Mouse (Mus musculus) limb, embryonic 11.5 days (tissue): ENCODE data around the gene Prdm2. TPM values are rescaled to one million over a fixed set of nuclear protein-coding genes. Genes with fewer than 3 reads are reported as not detected.

Experiments used
- ATAC-seq: fragments of 200-750 bp; cut with Nextera tagmentation; 2 replicates; pipeline ENCODE4 v1.8.0; 2017; ENCODE audit warnings: low read depth; ENCODE audit not compliant: insufficient number of reproducible peaks, low FRiP score, low TSS enrichment
- DNase-seq: peaks from one replicate; pipeline ENCODE4 v3.0.0-alpha.2; 2015; ENCODE audit warnings: low spot score
- H3K27ac ChIP-seq: fragments of 300-500 bp; sonication (generic); replicated peaks from 2 replicates; pipeline ENCODE4 v1.5.1; 2014; ENCODE audit warnings: low read depth, mild to moderate bottlenecking, low read length
- H3K27me3 ChIP-seq: fragments of 300-500 bp; sonication (generic); 2 replicates; pipeline ENCODE4 v1.6.1; 2014; ENCODE audit warnings: mild to moderate bottlenecking, low read length, mixed read lengths; ENCODE audit not compliant: control insufficient read depth, insufficient read depth
- H3K36me3 ChIP-seq: fragments of 300-500 bp; sonication (generic); 2 replicates; pipeline ENCODE4 v1.6.1; 2014; ENCODE audit warnings: mild to moderate bottlenecking, low read length, moderate library complexity, mixed read lengths; ENCODE audit not compliant: control insufficient read depth, insufficient read depth
- H3K4me1 ChIP-seq: fragments of 300-500 bp; sonication (generic); 2 replicates; pipeline ENCODE4 v1.6.1; 2014; ENCODE audit warnings: low read length, mixed read lengths; ENCODE audit not compliant: control insufficient read depth, insufficient read depth
- H3K4me2 ChIP-seq: fragments of 300-500 bp; sonication (generic); 2 replicates; pipeline ENCODE4 v1.6.1; 2014; ENCODE audit warnings: low read depth, mild to moderate bottlenecking, moderate library complexity; ENCODE audit not compliant: severe bottlenecking
- H3K4me3 ChIP-seq: fragments of 300-500 bp; sonication (generic); 2 replicates; pipeline ENCODE4 v1.5.1; 2014; ENCODE audit warnings: low read depth, low read length
- H3K9ac ChIP-seq: fragments of 300-500 bp; sonication (generic); 2 replicates; pipeline ENCODE4 v1.6.1; 2014; ENCODE audit warnings: mild to moderate bottlenecking, low read length
- H3K9me3 ChIP-seq: fragments of 300-500 bp; sonication (generic); 2 replicates; pipeline ENCODE4 v1.6.1; 2016; ENCODE audit warnings: low read length; ENCODE audit not compliant: control insufficient read depth
- WGBS: fragments of 180-500 bp; shearing (Covaris S2); extraction: QIAGEN DNeasy Blood & Tissue Kit; methylation state at CpG from one replicate; pipeline ENCODE4 v1.1.7; 2014; 5-methylcytosine and 5-hydroxymethylcytosine counted together
- polyA plus RNA-seq: library from polyadenylated mRNA; unstranded; fragments of >200 nt; fragmentation: Nextera tagmentation; extraction: Ambion mirVana; gene quantifications from 2 replicates; pipeline ENCODE4 v1.2.1, GENCODE M21; 2014

Prdm2 gene
- polyA plus RNA-seq, 1 experiment from 2014 or later, result 15.8 TPM

DNA sequence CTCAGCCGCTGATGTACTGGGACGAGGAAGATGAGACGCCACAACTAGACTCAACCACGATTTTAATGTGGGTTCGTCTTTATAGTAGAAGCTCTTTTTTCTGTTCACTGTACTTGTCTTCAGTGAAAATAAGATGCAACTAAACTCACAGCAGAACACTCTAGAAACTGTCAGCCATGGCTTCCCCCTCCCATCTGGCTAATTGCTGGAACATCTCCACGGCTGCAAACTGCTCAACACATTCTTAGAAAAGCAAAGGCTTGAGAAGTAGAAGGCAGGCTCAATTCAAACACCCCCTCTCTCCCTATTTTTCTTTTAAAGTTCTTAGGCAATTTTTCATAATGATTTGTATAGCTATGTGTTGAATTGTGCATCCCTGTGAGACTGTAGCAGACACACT, 29.7 kb downstream of the Prdm2 start:
- Histone ChIP-seq H3K27me3 (no peaks in the 10 kb centered on the region), H3K4me3 (no peak overlapping the region), H3K4me2 (no peak overlapping the region), H3K9me3 (no peaks in the 10 kb centered on the region), H3K27ac (no peak overlapping the region), H3K9ac (no peak overlapping the region), H3K36me3 (no peaks in the 10 kb centered on the region), H3K4me1 (no peaks in the 10 kb centered on the region)
- ATAC-seq, result no peak
- no peak for DNase-seq
- 92% methylated on average over 6 of the region's 6 CpGs for WGBS

DNA sequence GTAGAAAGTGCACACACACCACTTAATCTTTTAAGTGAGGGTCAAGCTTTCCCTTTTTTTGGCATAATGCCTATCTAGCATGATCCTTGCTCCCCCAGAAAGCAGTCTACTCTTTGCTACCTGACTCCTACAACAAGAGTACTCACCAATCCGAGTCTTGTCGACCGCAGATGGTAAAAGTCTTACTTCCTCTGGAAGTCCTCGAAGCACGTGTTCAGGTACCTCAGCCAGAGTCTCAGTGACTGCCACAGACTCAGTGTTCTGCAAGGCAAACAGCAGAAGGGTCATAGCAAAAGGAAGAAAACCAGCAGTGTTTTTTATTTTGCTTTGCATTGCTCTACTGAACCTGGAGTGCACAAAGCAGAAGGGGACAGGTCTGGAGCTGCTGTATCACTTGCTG, 32.1 kb downstream of the Prdm2 start:
- no peak overlapping the region for H3K4me2 ChIP-seq
- no peaks in the 10 kb centered on the region for H3K27me3 ChIP-seq
- no peak overlapping the region for H3K9ac ChIP-seq
- WGBS, result 92% methylated on average over 5 of the region's 5 CpGs
- no peak for DNase-seq
- no peak overlapping the region for H3K27ac ChIP-seq
- H3K4me3 ChIP-seq, result no peak overlapping the region
- no peaks in the 10 kb centered on the region for H3K36me3 ChIP-seq
- no peaks in the 10 kb centered on the region for H3K4me1 ChIP-seq
- no peak for ATAC-seq
- no peaks in the 10 kb centered on the region for H3K9me3 ChIP-seq

DNA sequence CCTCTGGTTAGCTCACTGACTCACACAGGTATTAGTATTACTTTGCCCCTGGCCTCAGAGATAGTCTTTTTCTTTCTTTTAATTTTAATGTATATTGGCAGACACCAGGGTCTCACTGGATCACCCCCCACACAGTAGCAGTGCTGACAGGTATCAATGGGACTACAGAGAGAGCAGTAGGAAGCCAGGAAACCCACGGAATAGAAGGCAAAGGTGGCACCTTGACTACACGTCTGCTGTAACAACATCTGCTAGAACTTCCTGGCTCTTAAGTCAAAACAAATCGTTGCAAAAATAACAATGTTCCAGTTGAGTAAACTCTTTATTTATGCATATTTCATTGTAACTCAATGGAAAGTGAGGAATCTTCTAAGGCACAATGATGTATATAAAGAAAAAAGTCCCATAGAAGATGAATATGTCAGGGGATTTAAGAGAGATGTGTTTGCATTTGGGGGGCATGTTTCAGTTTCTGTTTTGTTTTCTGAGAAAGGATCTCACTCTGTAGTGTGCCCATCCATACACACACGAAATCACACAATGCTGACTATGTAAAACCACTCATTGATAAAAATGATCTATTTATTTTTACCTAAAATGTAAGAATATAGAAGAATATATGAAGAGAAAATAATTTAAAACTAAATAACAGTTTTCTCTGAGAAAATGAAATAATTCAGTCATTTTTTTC, 41.0 kb downstream of the Prdm2 start:
- Histone ChIP-seq H3K4me3 (no peak overlapping the region), H3K27ac (no peak overlapping the region), H3K36me3 (no peaks in the 10 kb centered on the region; the same call in 1 of the 2 replicates), H3K4me2 (no peak overlapping the region), H3K4me1 (no peaks in the 10 kb centered on the region), H3K27me3 (no peaks in the 10 kb centered on the region), H3K9me3 (no peaks in the 10 kb centered on the region), H3K9ac (no peak overlapping the region)
- ATAC-seq, result no peak
- DNase-seq, result no peak
- 82% methylated on average over 4 of the region's 4 CpGs for WGBS

DNA sequence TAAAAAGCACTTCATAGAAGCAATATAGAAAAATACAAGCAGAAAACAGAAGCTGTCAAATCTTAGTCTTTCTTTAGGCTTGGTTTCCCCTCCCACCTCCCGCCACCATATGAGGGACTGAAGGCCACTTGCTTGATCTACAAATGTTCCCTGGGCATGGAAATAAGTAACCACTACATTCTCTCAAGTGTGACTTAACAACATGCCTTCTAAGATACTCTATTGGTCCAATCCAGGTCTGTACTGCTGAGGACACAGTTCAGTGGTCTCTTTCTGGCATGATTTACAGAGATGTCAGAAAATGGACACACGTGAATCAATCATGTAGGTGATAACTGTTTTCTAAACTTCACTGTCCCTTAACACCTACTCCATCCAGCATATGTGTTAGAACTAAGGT, 42.5 kb downstream of the Prdm2 start:
- Histone ChIP-seq H3K27ac (no peak overlapping the region), H3K9ac (no peak overlapping the region), H3K27me3 (no peaks in the 10 kb centered on the region), H3K4me2 (no peak overlapping the region), H3K4me1 (no peaks in the 10 kb centered on the region), H3K9me3 (no peaks in the 10 kb centered on the region), H3K36me3 (no peaks in the 10 kb centered on the region; the same call in 1 of the 2 replicates), H3K4me3 (no peak overlapping the region)
- DNase-seq, result no peak
- WGBS, result 95% methylated on average over 2 of the region's 2 CpGs
- ATAC-seq, result no peak

DNA sequence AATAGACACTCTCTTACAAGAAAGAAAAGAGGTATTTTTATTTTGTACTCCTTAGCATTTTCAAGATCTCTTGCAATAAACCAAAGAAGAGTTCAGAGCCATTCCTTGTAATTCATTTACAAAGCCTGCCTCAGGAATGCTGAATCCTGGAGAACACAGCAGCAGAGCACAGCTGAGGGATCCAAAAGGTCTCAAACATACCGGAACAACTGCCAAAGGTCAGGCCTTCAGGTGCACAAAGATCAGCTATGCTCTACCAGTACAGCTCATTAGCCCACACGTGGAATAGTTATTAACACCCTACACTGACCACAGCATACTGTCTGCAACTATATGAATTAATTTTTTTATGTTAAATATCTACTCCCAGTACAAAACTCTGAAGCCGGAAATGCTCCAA, 44.7 kb downstream of the Prdm2 start:
- no peaks in the 10 kb centered on the region for H3K27me3 ChIP-seq
- H3K4me3 ChIP-seq, result no peak overlapping the region
- no peaks in the 10 kb centered on the region for H3K4me1 ChIP-seq
- 91% methylated on average over 3 of the region's 3 CpGs for WGBS
- ATAC-seq (no peak), DNase-seq (no peak)
- H3K4me2 ChIP-seq, result no peak overlapping the region
- H3K9ac ChIP-seq, result no peak overlapping the region
- H3K9me3 ChIP-seq, result no peaks in the 10 kb centered on the region
- no peaks in the 10 kb centered on the region; the same call in 1 of the 2 replicates for H3K36me3 ChIP-seq
- no peak overlapping the region for H3K27ac ChIP-seq

DNA sequence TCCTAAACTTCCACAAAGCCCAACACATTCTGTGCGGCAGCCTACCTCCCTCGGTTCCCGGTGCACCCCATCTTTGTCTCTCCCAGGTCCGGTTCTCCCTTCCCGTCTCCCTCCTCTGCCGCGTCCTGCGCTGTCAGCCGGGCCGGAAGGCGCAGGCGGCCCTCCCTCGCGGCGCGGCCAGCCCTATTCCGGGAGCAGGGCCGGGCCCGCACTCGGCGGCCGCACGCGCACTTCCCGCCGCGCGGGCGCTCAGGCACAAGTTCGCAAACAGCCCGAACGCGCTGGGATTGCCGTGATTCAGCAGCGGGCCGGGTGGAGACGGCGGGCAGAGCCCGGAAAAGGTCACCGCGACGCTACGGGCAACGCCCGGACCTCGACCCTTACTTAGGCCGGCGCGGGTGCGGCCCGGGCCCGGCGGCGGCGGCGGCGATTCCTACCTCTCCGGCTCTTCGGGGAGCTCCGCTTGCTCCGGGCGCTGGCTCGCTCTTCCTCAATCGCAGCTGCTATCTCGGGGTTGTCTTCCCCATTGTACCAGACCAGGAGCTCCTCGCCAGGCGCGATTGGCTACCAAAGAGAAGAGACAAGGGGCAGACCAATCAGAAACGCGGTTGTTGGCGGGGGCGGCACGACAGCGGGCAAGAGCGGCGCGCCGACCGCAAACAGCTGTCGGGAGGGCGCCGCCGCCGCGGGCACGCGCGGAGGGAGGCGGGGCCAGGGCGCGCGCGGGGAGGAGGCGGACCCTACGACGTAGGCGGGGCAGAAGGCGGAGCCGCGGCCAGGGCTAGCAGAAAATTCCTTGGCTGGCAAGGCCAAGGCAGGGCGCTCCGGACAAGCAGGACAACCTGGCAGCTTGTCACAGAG, 50.9 kb downstream of the Prdm2 start:
- peak overlapping the region; percentile 84 for H3K9ac ChIP-seq
- peak overlapping the region; percentile 82 for H3K4me3 ChIP-seq
- H3K36me3 ChIP-seq, result no peaks in the 10 kb centered on the region
- under 1% methylated on average over 100 of the region's 102 CpGs for whole genome bisulfite sequencing
- 0 out of 2 replicates have a peak, but pooled peaks cover 2% of the 10 kb centered on the region for H3K4me1 ChIP-seq
- H3K27me3 ChIP-seq, result no peaks in the 10 kb centered on the region
- H3K4me2 ChIP-seq, result peak overlapping the region; percentile 46
- peak; percentile 99 for ATAC-seq
- H3K9me3 ChIP-seq, result no peaks in the 10 kb centered on the region
- H3K27ac ChIP-seq, result peak overlapping the region; percentile 91
- DNase-seq, result peak; percentile 100

DNA sequence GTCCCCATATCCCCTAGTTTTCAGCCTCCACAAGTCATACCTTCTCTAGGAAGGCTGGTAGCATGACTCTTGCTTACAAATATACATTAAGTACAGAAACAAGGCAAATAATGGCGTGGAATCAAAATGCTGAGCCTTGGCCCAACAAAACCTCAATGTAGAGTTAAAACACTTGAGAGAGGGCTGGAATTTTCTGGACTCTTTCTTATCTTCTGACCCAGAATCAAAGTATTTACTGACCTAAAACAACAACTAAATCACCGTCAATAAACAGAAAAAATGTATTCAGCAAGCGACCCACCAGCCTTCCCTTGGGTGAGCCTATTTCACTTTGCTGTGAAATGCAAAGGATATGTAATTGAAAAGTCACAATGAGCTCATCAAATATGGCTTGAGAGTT, 52.0 kb downstream of the Prdm2 start:
- no peaks in the 10 kb centered on the region for H3K9me3 ChIP-seq
- WGBS, result 48% methylated on average over 3 of the region's 3 CpGs
- DNase-seq (no peak), ATAC-seq (no peak)
- H3K36me3 ChIP-seq, result no peaks in the 10 kb centered on the region
- H3K27me3 ChIP-seq, result no peaks in the 10 kb centered on the region
- H3K27ac ChIP-seq, result no peak overlapping the region
- H3K4me2 ChIP-seq, result peak overlapping the region; percentile 46
- peaks cover 2% of the 10 kb centered on the region; the same call in 1 of the 2 replicates for H3K4me1 ChIP-seq
- H3K4me3 ChIP-seq, result peak overlapping the region; percentile 82
- no peak overlapping the region for H3K9ac ChIP-seq

DNA sequence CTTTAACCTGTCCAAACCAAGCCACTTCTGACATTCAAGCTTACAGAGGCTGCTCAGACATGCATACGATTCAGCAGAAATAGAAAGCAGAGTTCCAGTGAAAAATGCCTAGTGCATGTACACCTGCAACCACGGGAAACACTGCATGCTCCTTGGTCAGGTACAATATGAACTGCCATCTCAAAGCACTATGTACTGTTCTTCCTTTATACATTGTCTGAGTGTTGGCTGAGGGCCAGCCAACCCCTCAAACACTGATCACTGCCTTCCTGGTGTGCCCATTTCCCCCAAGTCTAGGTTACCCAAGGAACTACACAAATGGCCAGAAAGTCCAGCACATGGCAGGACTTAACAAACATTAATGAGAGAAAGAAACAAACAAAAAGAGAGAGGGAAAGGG, 53.5 kb downstream of the Prdm2 start:
- peaks cover 2% of the 10 kb centered on the region; the same call in 1 of the 2 replicates for H3K4me1 ChIP-seq
- no peak for DNase-seq
- no peaks in the 10 kb centered on the region for H3K9me3 ChIP-seq
- H3K36me3 ChIP-seq, result no peaks in the 10 kb centered on the region
- ATAC-seq, result no peak
- no peak overlapping the region for H3K4me3 ChIP-seq
- 93% methylated on average over 2 of the region's 2 CpGs for WGBS
- no peak overlapping the region for H3K9ac ChIP-seq
- no peak overlapping the region for H3K27ac ChIP-seq
- H3K4me2 ChIP-seq, result no peak overlapping the region
- no peaks in the 10 kb centered on the region for H3K27me3 ChIP-seq
